Mouse (Mus musculus): ENCODE measurements at regions not wholly inside any gene's neighbourhood (a gene's known extent, or its start where the extent isn't known, plus 50 kb on each side); places are given as distances from the start of the nearest gene placed in this dataset.

- no peak for TF ChIP-seq CTCF (conservative IDR thresholded peaks at IDR 0.05; ENCODE audit: insufficient read depth, insufficient read length, low read depth, low read length)
- TF ChIP-seq POLR2A (IDR thresholded peaks at IDR 0.05; ENCODE audit: low read depth, low read length), result no peak
Observed at GRCm38 (mm10) chr3:144273115-144273514, 68.1 kb upstream of the Lmo4 start.

Measured in kidney, adult 2 months (tissue).